Mouse (Mus musculus) heart, embryonic 12.5 days (tissue): ENCODE measurements around the gene St3gal2. TPM values are rescaled to one million over a fixed set of nuclear protein-coding genes. Genes with fewer than 3 reads are reported as not detected.
"Not testable (repeated sequence)": the region's sequence is repeated elsewhere in the genome, so short reads cannot be mapped to it uniquely, and the experiment has no call there.

Experiments used
- ATAC-seq: fragments of 200-750 bp; cut with Nextera tagmentation; 2 replicates; pipeline ENCODE4 v1.8.0; 2017; ENCODE audit warnings: moderate TSS enrichment, moderate library complexity; ENCODE audit not compliant: insufficient number of reproducible peaks, low FRiP score
- H3K27ac ChIP-seq: fragments of 300-500 bp; sonication (generic); 2 replicates; pipeline ENCODE4 v1.5.1; 2016; ENCODE audit warnings: mild to moderate bottlenecking, moderate library complexity; ENCODE audit not compliant: poor library complexity, severe bottlenecking
- H3K27me3 ChIP-seq: fragments of 300-500 bp; sonication (generic); replicated peaks from 2 replicates; pipeline ENCODE4 v1.6.1; 2016; ENCODE audit warnings: mild to moderate bottlenecking, moderate library complexity
- H3K36me3 ChIP-seq: fragments of 300-500 bp; sonication (generic); 2 replicates; pipeline ENCODE4 v1.6.1; 2016; ENCODE audit warnings: mild to moderate bottlenecking, moderate library complexity
- H3K4me1 ChIP-seq: fragments of 300-500 bp; sonication (generic); replicated peaks from 2 replicates; pipeline ENCODE4 v1.6.1; 2016; ENCODE audit warnings: mild to moderate bottlenecking
- H3K4me2 ChIP-seq: fragments of 300-500 bp; sonication (generic); 2 replicates; pipeline ENCODE4 v1.6.1; 2016; ENCODE audit warnings: mild to moderate bottlenecking, moderate library complexity
- H3K4me3 ChIP-seq: fragments of 300-500 bp; sonication (generic); 2 replicates; pipeline ENCODE4 v1.5.1; 2016; ENCODE audit warnings: mild to moderate bottlenecking
- H3K9ac ChIP-seq: fragments of 300-500 bp; sonication (generic); 2 replicates; pipeline ENCODE4 v1.6.1; 2016; ENCODE audit warnings: mild to moderate bottlenecking, moderate library complexity
- H3K9me3 ChIP-seq: fragments of 300-500 bp; sonication (generic); replicated peaks from 2 replicates; pipeline ENCODE4 v1.6.1; 2016; ENCODE audit warnings: mild to moderate bottlenecking, moderate library complexity
- WGBS: fragments of 180-500 bp; shearing (Covaris S2); methylation state at CpG from one replicate; pipeline ENCODE4 v1.1.7; 2016; 5-methylcytosine and 5-hydroxymethylcytosine counted together
- polyA plus RNA-seq: library from polyadenylated mRNA; unstranded; fragments of >200 nt; fragmentation: Nextera tagmentation; extraction: Ambion mirVana; gene quantifications from 2 replicates; pipeline ENCODE4 v1.2.1, GENCODE M21; 2016

The St3gal2 gene
- polyA plus RNA-seq, 1 experiment from 2014 or later, result 27.6 TPM

DNA sequence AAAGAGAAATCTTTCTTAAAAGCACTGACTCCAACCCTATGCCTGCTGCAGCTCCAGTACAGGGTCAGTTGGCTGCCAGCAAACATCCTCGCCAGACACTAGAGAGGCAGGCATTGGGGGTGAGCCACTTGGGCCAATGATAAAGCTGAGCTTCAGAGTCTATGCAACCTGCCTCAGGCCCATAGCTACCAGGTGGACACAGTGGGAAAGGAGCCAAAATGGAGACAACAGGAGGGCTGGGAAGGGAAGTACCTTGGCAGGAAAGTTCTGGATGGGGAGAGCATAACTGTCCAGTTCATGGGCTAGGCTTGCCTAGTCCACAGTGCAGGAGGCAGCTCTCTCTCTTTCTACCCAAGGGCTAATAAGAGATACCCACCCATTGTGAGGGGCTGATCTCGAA lies 26.8 kb upstream of the St3gal2 start:
- Histone ChIP-seq H3K9me3 (no peaks in the 10 kb centered on the region), H3K27me3 (no peaks in the 10 kb centered on the region), H3K4me1 (peaks cover 8% of the 10 kb centered on the region), H3K27ac (no peak overlapping the region), H3K9ac (no peak overlapping the region), H3K4me3 (no peak overlapping the region), H3K36me3 (peaks cover 57% of the 10 kb centered on the region), H3K4me2 (no peak overlapping the region)
- 92% methylated on average over 2 of the region's 2 CpGs for WGBS
- ATAC-seq, result no peak

DNA sequence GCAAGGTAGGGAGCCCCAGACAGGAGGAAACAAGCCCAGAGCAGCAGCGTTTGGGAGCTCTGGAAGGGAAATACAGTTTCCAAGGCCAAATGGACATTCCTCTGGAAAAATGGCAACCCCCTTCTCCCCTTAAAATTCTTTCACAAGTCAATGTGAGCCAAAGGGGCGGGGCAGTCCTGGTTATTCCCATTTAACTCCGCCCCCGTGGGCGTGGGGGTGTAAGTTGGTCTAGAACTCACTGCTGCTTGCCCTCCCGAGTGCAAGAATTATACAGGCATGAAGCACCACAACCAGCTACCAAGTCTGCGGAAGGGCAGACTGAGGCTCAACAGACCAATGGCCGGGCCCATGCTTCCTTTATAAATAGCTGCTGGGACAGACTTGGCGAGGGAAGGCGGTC lies 24.9 kb upstream of the St3gal2 start:
- WGBS, result 79% methylated on average over 10 of the region's 10 CpGs
- Histone ChIP-seq H3K27me3 (no peaks in the 10 kb centered on the region), H3K4me2 (no peak overlapping the region), H3K27ac (no peak overlapping the region), H3K4me3 (no peak overlapping the region), H3K36me3 (peaks cover 58% of the 10 kb centered on the region), H3K9me3 (no peaks in the 10 kb centered on the region), H3K9ac (no peak overlapping the region), H3K4me1 (peaks cover 6% of the 10 kb centered on the region)
- no peak for ATAC-seq

- peaks cover 56% of the 10 kb centered on the region for H3K36me3 ChIP-seq
- no peak for ATAC-seq
- no peaks in the 10 kb centered on the region for H3K27me3 ChIP-seq
- no peak overlapping the region for H3K9ac ChIP-seq
- no peak overlapping the region for H3K4me2 ChIP-seq
- no peaks in the 10 kb centered on the region for H3K9me3 ChIP-seq
- 66% methylated on average over 9 of the region's 9 CpGs for WGBS
- no peak overlapping the region for H3K4me3 ChIP-seq
- peaks cover 2% of the 10 kb centered on the region; the same call in 1 of the 2 replicates for H3K4me1 ChIP-seq
- no peak overlapping the region for H3K27ac ChIP-seq
Observed at GRCm38 (mm10) chr8:110895254-110895653, 24.5 kb upstream of the St3gal2 start.

DNA sequence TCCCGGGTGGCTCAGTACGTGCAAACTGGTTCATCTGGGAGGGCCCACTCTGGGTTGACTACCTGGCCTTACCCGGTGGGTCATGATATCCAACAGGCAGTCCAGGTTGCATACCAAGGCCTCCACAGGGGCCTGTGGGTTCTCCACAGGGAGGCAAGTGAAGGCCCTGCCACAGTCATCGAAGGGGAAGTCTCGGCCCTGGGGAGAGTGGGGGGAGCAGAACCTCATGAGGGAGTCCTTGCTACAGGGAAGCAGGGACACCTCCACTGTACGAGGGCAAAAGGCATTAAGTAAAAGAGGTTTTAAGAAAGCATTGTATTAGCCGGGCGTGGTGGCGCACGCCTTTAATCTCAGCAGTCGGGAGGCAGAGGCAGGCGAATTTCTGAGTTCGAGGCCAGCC lies 23.9 kb upstream of the St3gal2 start:
- Histone ChIP-seq H3K36me3 (peaks cover 51% of the 10 kb centered on the region), H3K4me2 (no peak overlapping the region), H3K27ac (no peak overlapping the region), H3K9me3 (no peaks in the 10 kb centered on the region), H3K4me1 (no peaks in the 10 kb centered on the region), H3K9ac (no peak overlapping the region), H3K27me3 (no peaks in the 10 kb centered on the region), H3K4me3 (no peak overlapping the region)
- 93% methylated on average over 13 of the region's 13 CpGs for WGBS
- ATAC-seq, result no peak

DNA sequence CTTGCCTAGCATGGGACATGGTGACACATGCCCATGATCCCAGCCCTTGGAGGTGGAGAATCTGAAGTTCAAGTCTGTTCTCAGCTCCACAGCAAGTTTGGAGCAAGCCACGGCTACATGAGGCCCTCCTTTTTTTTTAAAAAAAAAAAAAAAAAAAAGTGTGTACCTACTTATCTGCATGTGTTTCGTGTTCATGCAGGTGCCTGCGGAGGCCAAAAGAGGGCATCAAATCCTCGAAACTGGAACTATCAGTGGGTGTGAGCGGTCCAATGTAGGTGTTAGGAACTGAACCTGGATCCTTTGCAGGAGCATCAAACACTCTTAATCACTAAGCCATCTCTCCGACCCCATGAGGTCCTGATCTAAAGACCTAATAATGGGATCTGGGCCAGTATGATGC lies 22.2 kb upstream of the St3gal2 start:
- Histone ChIP-seq H3K4me1 (peaks cover 6% of the 10 kb centered on the region; the same call in 1 of the 2 replicates), H3K27me3 (no peaks in the 10 kb centered on the region), H3K4me3 (no peak overlapping the region), H3K36me3 (peaks cover 42% of the 10 kb centered on the region), H3K9me3 (no peaks in the 10 kb centered on the region), H3K4me2 (no peak overlapping the region), H3K27ac (no peak overlapping the region), H3K9ac (no peak overlapping the region)
- ATAC-seq, result no peak
- 89% methylated on average over 6 of the region's 6 CpGs for WGBS

DNA sequence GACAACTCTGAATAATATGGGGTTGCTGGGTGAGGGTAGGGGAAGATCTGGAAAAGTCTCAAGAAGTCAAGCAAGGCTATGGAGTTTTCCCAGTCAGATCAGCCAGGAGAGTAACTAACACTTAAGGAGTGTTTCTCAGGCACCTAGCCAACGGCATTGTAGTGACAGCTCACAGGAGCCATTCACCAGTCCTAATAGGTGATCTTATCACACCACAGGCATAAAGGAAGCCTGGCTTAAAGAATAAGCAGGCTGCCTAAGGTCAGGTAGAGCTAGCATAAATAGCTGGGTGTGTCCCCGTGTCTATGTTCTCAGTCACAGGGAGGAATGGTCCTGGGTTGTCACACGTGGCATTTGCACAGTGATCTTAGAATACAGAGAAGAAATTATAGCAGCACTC lies 18.7 kb upstream of the St3gal2 start:
- Histone ChIP-seq H3K36me3 (peaks cover 25% of the 10 kb centered on the region), H3K27ac (no peak overlapping the region), H3K9ac (no peak overlapping the region), H3K27me3 (no peaks in the 10 kb centered on the region), H3K4me2 (no peak overlapping the region), H3K4me3 (no peak overlapping the region), H3K4me1 (peaks cover 6% of the 10 kb centered on the region; the same call in 1 of the 2 replicates), H3K9me3 (no peaks in the 10 kb centered on the region)
- no peak for ATAC-seq
- 73% methylated on average over 3 of the region's 3 CpGs for WGBS

- Histone ChIP-seq H3K4me2 (peak within 1 kb of the TSS; percentile 70), H3K4me3 (peak within 1 kb of the TSS; percentile 93), H3K27me3 (no peaks in the 10 kb centered on the region), H3K4me1 (peaks cover 6% of the 10 kb centered on the region; the same call in 1 of the 2 replicates), H3K27ac (no peak within 1 kb of the TSS), H3K9ac (peak within 1 kb of the TSS; percentile 81), H3K36me3 (peaks cover 25% of the 10 kb centered on the region), H3K9me3 (no peaks in the 10 kb centered on the region)
- WGBS, result 3% methylated on average over 30 of the region's 30 CpGs
- ATAC-seq, result peak; percentile 91
Observed at GRCm38 (mm10) chr8:110901839-110902578, 17.7 kb upstream of the St3gal2 start, which contains the start of gene Fuk. TSS of gene Fuk (minus strand) at chr8:110902488.

- no peak for ATAC-seq
- Histone ChIP-seq H3K27me3 (no peaks in the 10 kb centered on the region), H3K9me3 (no peaks in the 10 kb centered on the region), H3K4me3 (peak overlapping the region; percentile 93), H3K36me3 (peaks cover 21% of the 10 kb centered on the region), H3K4me1 (peaks cover 6% of the 10 kb centered on the region; the same call in 1 of the 2 replicates), H3K27ac (no peak overlapping the region), H3K4me2 (peak overlapping the region; percentile 70), H3K9ac (peak overlapping the region; percentile 81; the same call in 1 of the 2 replicates)
- 61% methylated on average over 2 of the region's 2 CpGs for WGBS
Observed at GRCm38 (mm10) chr8:110902579-110902965, 17.1 kb upstream of the St3gal2 start.

DNA sequence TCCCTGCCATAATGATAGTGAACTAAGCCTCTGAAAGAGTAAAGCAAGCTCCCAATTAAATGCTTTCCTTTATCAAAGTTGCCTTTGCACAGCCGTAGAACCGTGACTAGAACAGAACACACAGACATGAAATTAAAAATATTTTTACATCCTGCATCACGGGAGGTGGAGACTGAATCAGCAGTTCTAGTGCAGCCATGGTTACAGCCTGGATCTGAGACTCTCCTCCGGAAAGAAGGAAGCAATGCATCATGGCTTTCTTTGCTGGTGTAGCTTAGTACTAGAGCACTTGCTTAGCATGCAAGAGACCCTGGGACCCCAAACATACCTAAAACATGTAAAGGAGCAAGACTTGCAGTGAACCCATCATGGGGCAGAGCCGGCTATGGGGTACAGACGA lies 14.3 kb upstream of the St3gal2 start:
- Histone ChIP-seq H3K4me2 (no peak overlapping the region), H3K4me1 (peaks cover 6% of the 10 kb centered on the region; the same call in 1 of the 2 replicates), H3K9ac (no peak overlapping the region), H3K27ac (no peak overlapping the region), H3K9me3 (no peaks in the 10 kb centered on the region), H3K27me3 (no peaks in the 10 kb centered on the region), H3K36me3 (no peaks in the 10 kb centered on the region), H3K4me3 (no peak overlapping the region)
- 86% methylated on average over 6 of the region's 6 CpGs for WGBS
- ATAC-seq, result no peak

DNA sequence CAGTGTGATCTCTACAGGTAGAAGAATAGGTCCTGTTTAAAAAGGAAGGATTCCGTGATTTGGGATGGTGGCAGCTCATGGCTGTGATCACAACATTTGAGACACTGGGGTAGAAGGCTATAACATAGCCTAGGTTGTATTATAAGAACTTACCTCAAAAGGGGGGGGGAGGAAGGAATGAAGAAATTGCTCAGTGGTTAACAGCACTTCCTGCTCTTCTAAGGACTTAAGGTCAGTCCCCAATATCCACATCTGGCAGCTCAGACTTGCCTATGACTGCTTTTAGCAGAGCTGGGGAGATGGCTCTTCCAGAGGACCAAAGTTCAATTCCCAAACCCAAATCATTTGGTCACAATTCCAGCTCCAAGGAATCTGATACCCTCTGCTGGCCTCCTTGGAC lies 13.0 kb upstream of the St3gal2 start:
- no peak overlapping the region for H3K4me3 ChIP-seq
- H3K4me1 ChIP-seq, result 0 out of 2 replicates have a peak, but pooled peaks cover under 1% of the 10 kb centered on the region
- no peak overlapping the region for H3K9ac ChIP-seq
- no peaks in the 10 kb centered on the region for H3K36me3 ChIP-seq
- no peak overlapping the region for H3K27ac ChIP-seq
- H3K4me2 ChIP-seq, result no peak overlapping the region
- ATAC-seq, result no peak
- H3K9me3 ChIP-seq, result no peaks in the 10 kb centered on the region
- H3K27me3 ChIP-seq, result no peaks in the 10 kb centered on the region
- 88% methylated on average over 1 of the region's 1 CpGs for WGBS

DNA sequence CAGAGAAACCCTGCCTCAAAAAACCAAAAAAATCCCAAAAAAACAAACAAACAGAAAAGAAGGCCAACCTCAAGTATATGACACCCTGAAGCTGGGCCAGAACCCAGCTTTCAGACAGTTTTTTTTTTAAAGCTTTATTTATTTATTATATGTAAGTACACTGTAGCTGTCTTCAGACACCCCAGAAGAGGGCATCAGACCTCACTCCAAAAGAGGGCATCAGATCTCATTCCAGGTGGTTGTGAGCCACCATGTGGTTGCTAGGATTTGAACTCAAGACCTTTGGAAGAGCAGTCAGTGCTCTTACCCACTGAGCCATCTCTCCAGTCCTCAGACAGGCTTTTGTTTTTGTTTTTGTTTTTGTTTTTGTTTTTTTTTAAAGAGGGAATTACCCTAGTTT lies 9.9 kb upstream of the St3gal2 start:
- H3K4me2 ChIP-seq, H3K9ac ChIP-seq, H3K27ac ChIP-seq, H3K27me3 ChIP-seq, H3K4me3 ChIP-seq, H3K4me1 ChIP-seq, H3K9me3 ChIP-seq, ATAC-seq, H3K36me3 ChIP-seq: not testable (repeated sequence)
